Mouse (Mus musculus): Measurements from ENCODE around the gene Nt5dc3. TPM values are rescaled to one million over a fixed set of nuclear protein-coding genes. Genes with fewer than 3 reads are reported as not detected.

Nt5dc3 gene
- polyA plus RNA-seq, 1 experiment from 2014 or later: 15.2 TPM

DNA sequence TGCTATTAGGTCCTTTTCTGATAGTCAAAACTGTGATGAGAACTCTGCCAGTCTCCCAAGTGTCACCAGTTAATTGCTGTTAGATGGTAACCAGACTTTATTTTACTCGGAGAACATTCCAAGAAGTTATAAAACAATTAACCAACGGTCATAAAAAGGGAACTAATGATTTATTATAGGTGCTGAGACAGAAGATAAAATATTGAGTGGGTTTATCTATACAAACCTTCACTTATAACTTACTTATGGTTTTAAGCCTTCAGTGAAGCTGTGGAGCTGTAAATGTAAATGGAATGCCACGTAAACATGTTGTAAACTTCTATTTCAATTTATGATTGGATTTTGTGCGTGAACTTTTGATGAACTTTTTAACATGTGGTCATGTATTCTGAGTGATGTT lies 5.4 kb upstream of the Nt5dc3 start:
- H3K4me3 ChIP-seq (ENCODE audit: low read depth, low read length): no peak overlapping the region
- no peak overlapping the region for H3K4me2 ChIP-seq (ENCODE audit: low read length)
- H3K36me3 ChIP-seq (ENCODE audit: control insufficient read depth, insufficient read depth, low read length): no peaks in the 10 kb centered on the region
- H3K27me3 ChIP-seq (ENCODE audit: control insufficient read depth, insufficient read depth, low read depth, low read length): no peaks in the 10 kb centered on the region
- WGBS: 81% methylated on average over 4 of the region's 4 CpGs
- H3K9me3 ChIP-seq (replicated peaks; ENCODE audit: control insufficient read depth, low read length, poor library complexity, severe bottlenecking): no peaks in the 10 kb centered on the region
- H3K4me1 ChIP-seq (ENCODE audit: control insufficient read depth, insufficient read depth, low read length): peaks cover 13% of the 10 kb centered on the region
- no peak for ATAC-seq
- no peak overlapping the region for H3K27ac ChIP-seq (ENCODE audit: low read length)
- no peak overlapping the region for H3K9ac ChIP-seq (ENCODE audit: low read depth, low read length)

- no peak for ATAC-seq
- WGBS: 84% methylated on average over 9 of the region's 9 CpGs
- Histone ChIP-seq H3K36me3 (ENCODE audit: control insufficient read depth, insufficient read depth, low read length) (no peaks in the 10 kb centered on the region), H3K9ac (ENCODE audit: low read depth, low read length) (no peak overlapping the region), H3K4me3 (ENCODE audit: low read depth, low read length) (no peak overlapping the region), H3K27me3 (ENCODE audit: control insufficient read depth, insufficient read depth, low read depth, low read length) (no peaks in the 10 kb centered on the region), H3K4me1 (ENCODE audit: control insufficient read depth, insufficient read depth, low read length) (peaks cover 17% of the 10 kb centered on the region), H3K4me2 (ENCODE audit: low read length) (no peak overlapping the region), H3K27ac (ENCODE audit: low read length) (no peak overlapping the region), H3K9me3 (replicated peaks; ENCODE audit: control insufficient read depth, low read length, poor library complexity, severe bottlenecking) (no peaks in the 10 kb centered on the region)
Measured at GRCm38 (mm10) chr10:86776281-86776680, 2.5 kb upstream of the Nt5dc3 start.

DNA sequence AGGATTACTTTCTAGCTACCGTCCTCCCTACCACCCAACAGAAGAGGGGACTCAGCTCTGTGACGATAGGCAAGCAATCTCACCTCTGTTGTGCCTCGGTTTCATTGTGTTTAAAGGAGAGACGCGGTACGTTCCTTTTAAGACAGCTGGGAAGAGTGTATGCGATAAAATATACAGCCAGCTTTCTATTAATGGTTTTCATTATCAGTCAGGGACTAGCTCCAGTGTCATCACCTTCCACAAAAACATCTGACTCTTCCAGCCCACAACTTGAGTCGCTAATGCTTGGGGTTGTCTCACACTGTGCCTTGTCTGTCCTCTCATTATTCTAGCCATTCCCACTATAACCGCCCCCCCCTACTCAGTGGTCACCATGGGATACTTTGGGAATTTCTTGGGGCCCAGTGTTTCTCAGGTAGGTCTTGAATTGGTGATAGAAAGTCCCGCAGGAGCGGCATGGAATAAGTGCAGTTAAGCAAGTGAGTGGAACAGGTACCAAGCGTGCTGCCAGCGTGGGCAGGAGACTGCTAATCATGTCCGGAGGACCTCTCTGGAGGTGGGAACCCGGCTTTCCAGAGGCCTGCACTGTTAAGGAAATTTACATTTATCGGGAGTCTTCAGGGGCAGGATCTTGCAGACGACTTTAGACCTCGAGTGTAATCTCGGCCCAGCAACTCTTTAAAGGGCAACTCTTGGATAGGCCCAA lies 1.0 kb upstream of the Nt5dc3 start:
- Histone ChIP-seq H3K4me1 (ENCODE audit: control insufficient read depth, insufficient read depth, low read length) (peaks cover 28% of the 10 kb centered on the region), H3K9ac (ENCODE audit: low read depth, low read length) (peak overlapping the region; percentile 80), H3K36me3 (ENCODE audit: control insufficient read depth, insufficient read depth, low read length) (no peaks in the 10 kb centered on the region), H3K9me3 (replicated peaks; ENCODE audit: control insufficient read depth, low read length, poor library complexity, severe bottlenecking) (no peaks in the 10 kb centered on the region), H3K4me3 (ENCODE audit: low read depth, low read length) (peak overlapping the region; percentile 65), H3K27me3 (ENCODE audit: control insufficient read depth, insufficient read depth, low read depth, low read length) (no peaks in the 10 kb centered on the region), H3K4me2 (ENCODE audit: low read length) (peak overlapping the region; percentile 73), H3K27ac (ENCODE audit: low read length) (no peak overlapping the region)
- ATAC-seq: no peak
- 42% methylated on average over 19 of the region's 19 CpGs for WGBS

DNA sequence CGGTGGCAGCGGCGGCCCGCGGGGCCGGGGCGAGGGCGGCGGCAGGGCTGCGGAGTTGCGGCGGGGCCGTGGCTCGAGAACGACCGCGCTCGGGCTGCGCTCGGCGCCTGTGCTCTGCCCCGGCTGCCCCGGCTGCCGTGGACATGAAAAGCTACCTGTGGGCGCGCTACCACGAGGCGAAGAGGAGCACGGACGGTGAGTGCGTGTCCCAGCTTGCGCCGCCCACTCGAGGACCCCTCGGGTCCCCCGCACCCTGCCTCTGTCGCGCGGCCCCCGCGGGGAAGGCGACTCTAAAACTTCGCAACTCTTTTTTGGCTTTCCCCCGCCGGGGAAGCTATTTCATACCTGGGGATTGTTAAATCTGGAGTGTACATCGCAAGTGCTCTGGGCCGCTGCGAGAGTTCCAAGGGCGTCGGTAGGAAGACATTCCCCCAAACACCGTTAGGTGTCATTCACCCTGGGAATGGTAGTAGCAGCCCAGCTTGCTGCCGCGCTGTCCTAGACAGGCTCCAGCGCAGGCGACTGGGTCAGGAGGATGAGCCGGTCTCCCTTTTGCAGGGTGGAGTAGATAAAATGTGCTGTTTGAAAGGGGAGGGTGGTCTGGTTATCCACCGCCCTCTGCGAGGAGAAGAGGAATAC lies 431 bp downstream of the Nt5dc3 start:
- no peaks in the 10 kb centered on the region for H3K36me3 ChIP-seq (ENCODE audit: control insufficient read depth, insufficient read depth, low read length)
- peak overlapping the region; percentile 73 for H3K4me2 ChIP-seq (ENCODE audit: low read length)
- under 1% methylated on average over 53 of the region's 58 CpGs for WGBS

GRCm38 (mm10) chr10:86779816-86780500 lies 1.2 kb downstream of the Nt5dc3 start:
- no peak for ATAC-seq
- Histone ChIP-seq H3K9me3 (replicated peaks; ENCODE audit: control insufficient read depth, low read length, poor library complexity, severe bottlenecking) (no peaks in the 10 kb centered on the region), H3K36me3 (ENCODE audit: control insufficient read depth, insufficient read depth, low read length) (no peaks in the 10 kb centered on the region), H3K4me3 (ENCODE audit: low read depth, low read length) (peak overlapping the region; percentile 65), H3K9ac (ENCODE audit: low read depth, low read length) (peak overlapping the region; percentile 80), H3K4me1 (ENCODE audit: control insufficient read depth, insufficient read depth, low read length) (peaks cover 31% of the 10 kb centered on the region), H3K27ac (ENCODE audit: low read length) (peak overlapping the region; percentile 69), H3K27me3 (ENCODE audit: control insufficient read depth, insufficient read depth, low read depth, low read length) (no peaks in the 10 kb centered on the region), H3K4me2 (ENCODE audit: low read length) (peak overlapping the region; percentile 73)
- 19% methylated on average over 12 of the region's 12 CpGs for WGBS

More for the DNA sequence above, 431 bp downstream of the Nt5dc3 start:
- H3K27me3 ChIP-seq (ENCODE audit: control insufficient read depth, insufficient read depth, low read depth, low read length): no peaks in the 10 kb centered on the region
- peak overlapping the region; percentile 80 for H3K9ac ChIP-seq (ENCODE audit: low read depth, low read length)
- peak overlapping the region; percentile 69 for H3K27ac ChIP-seq (ENCODE audit: low read length)
- H3K4me3 ChIP-seq (ENCODE audit: low read depth, low read length): peak overlapping the region; percentile 65
- H3K9me3 ChIP-seq (replicated peaks; ENCODE audit: control insufficient read depth, low read length, poor library complexity, severe bottlenecking): no peaks in the 10 kb centered on the region
- peaks cover 31% of the 10 kb centered on the region for H3K4me1 ChIP-seq (ENCODE audit: control insufficient read depth, insufficient read depth, low read length)
- peak; percentile 76 for ATAC-seq

DNA sequence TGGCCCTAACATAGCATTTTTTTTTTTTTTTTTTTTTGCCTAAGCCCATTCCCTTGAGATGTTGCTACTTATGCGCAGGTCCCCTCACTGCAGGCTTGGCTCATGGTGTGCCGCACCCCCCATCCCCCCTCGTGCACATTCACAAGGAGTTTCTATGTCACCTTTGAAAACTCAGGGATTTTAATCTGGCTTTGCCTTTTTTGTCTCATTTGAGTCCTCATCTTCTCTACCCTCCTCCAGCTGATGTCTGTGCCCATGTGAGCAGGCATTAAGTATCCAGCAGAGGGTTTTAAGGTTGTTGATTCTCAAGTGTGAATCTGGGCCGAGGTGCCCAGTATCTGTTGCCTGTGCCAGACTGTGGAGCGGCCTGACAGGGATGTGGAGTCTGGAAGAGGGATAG lies 2.8 kb downstream of the Nt5dc3 start:
- no peak for ATAC-seq
- Histone ChIP-seq H3K4me3 (ENCODE audit: low read depth, low read length) (no peak overlapping the region), H3K4me1 (ENCODE audit: control insufficient read depth, insufficient read depth, low read length) (peaks cover 31% of the 10 kb centered on the region), H3K4me2 (ENCODE audit: low read length) (peak overlapping the region; percentile 73), H3K27me3 (ENCODE audit: control insufficient read depth, insufficient read depth, low read depth, low read length) (no peaks in the 10 kb centered on the region), H3K36me3 (ENCODE audit: control insufficient read depth, insufficient read depth, low read length) (no peaks in the 10 kb centered on the region), H3K9me3 (replicated peaks; ENCODE audit: control insufficient read depth, low read length, poor library complexity, severe bottlenecking) (no peaks in the 10 kb centered on the region), H3K9ac (ENCODE audit: low read depth, low read length) (peak overlapping the region; percentile 26; the same call in 1 of the 2 replicates), H3K27ac (ENCODE audit: low read length) (no peak overlapping the region)
- WGBS: 34% methylated on average over 5 of the region's 5 CpGs

- Histone ChIP-seq H3K36me3 (ENCODE audit: control insufficient read depth, insufficient read depth, low read length) (no peaks in the 10 kb centered on the region), H3K27me3 (ENCODE audit: control insufficient read depth, insufficient read depth, low read depth, low read length) (no peaks in the 10 kb centered on the region), H3K4me2 (ENCODE audit: low read length) (no peak overlapping the region), H3K4me1 (ENCODE audit: control insufficient read depth, insufficient read depth, low read length) (peaks cover 29% of the 10 kb centered on the region), H3K9ac (ENCODE audit: low read depth, low read length) (no peak overlapping the region), H3K9me3 (replicated peaks; ENCODE audit: control insufficient read depth, low read length, poor library complexity, severe bottlenecking) (no peaks in the 10 kb centered on the region), H3K4me3 (ENCODE audit: low read depth, low read length) (no peak overlapping the region), H3K27ac (ENCODE audit: low read length) (no peak overlapping the region)
- no peak for ATAC-seq
- 39% methylated on average over 5 of the region's 5 CpGs for WGBS
Measured at GRCm38 (mm10) chr10:86782656-86783055, 3.9 kb downstream of the Nt5dc3 start.

- Histone ChIP-seq H3K36me3 (ENCODE audit: control insufficient read depth, insufficient read depth, low read length) (no peaks in the 10 kb centered on the region), H3K27ac (ENCODE audit: low read length) (no peak overlapping the region), H3K4me2 (ENCODE audit: low read length) (no peak overlapping the region), H3K9ac (ENCODE audit: low read depth, low read length) (no peak overlapping the region), H3K27me3 (ENCODE audit: control insufficient read depth, insufficient read depth, low read depth, low read length) (no peaks in the 10 kb centered on the region), H3K4me1 (ENCODE audit: control insufficient read depth, insufficient read depth, low read length) (peaks cover 27% of the 10 kb centered on the region), H3K4me3 (ENCODE audit: low read depth, low read length) (no peak overlapping the region), H3K9me3 (replicated peaks; ENCODE audit: control insufficient read depth, low read length, poor library complexity, severe bottlenecking) (no peaks in the 10 kb centered on the region)
- 86% methylated on average over 5 of the region's 5 CpGs for WGBS
- ATAC-seq: no peak
Measured at GRCm38 (mm10) chr10:86783561-86783960, 4.8 kb downstream of the Nt5dc3 start.
